8 mouse cellular contexts compared by ENCODE assay signal in the genomic region with DNA sequence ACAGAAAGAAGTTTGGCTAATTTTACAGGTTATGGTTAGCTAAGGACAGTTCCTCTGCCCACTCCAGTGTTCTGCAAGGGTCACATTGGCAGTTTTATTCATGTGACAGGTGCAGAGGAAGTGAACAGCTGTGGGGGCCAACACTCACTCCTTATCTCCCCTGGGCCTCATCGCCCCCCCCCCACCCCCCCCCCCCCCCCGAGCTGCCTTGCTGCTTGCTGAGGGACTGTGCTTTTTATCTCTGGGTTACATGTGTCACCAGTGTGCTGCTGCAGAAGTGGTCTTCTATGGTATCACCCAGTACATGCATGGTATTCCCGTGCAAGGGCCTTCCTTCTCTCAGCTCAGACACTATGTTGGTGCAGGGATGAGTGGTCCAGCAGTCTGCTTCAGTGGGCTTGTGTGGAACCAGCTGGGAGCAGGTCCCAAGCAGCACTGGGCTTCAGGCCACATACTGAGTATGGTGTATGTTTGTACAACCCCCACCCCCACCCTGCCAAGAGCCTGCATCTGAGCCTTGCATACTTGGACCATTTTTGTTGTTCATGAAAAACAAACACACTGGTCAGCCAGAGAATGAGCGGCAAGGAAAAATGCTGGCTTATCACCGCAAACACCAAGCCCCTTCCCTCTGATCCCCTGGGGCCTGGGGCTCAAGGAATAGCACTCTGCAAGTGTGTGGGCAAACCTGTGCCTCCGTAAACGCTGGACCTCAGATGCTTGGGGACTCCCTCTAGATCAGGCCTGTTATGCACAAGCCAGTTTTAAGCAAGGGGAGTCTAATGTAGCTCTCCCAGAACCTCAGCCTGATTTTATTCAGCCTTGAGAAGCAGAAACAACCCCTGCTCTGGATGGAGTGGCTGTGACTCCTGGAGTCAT. TPM values are rescaled to one million over a fixed set of nuclear protein-coding genes. Genes with fewer than 3 reads are reported as not detected.
DNase-seq lines count a peak whose midpoint lies in the region; ATAC-seq and TF ChIP-seq lines count a peak whose summit lies in the region.

No protein-coding gene starts in this region.

- H3K27ac ChIP-seq in hindbrain, embryonic 12.5 days = peak overlapping the region; percentile 81

- H3K27me3 ChIP-seq in G1E (ENCODE audit: insufficient read depth, low read length) = no peaks in the 10 kb centered on the region
- H3K27me3 ChIP-seq in hindbrain, embryonic 12.5 days = no peaks in the 10 kb centered on the region

- DNase-seq in heart, adult 11 months = peak; percentile 91
- DNase-seq in heart, adult 18-20 months = no peak
- DNase-seq in G1E (ENCODE audit: low spot score) = peak; percentile 91
- no peak for DNase-seq in frontal cortex, postnatal 10 days (ENCODE audit: low spot score in 2 of 2)
- DNase-seq in testis, postnatal 10 days (ENCODE audit: low spot score) = no peak

- WGBS in hindbrain, embryonic 12.5 days = 32% methylated on average over 6 of the region's 7 CpGs

- H3K4me3 ChIP-seq in G1E (ENCODE audit: low read depth, low read length) = peak overlapping the region; percentile 36; the same call in 1 of the 2 replicates
- H3K4me3 ChIP-seq in hindbrain, embryonic 12.5 days = no peak overlapping the region

- H3K9ac ChIP-seq in hindbrain, embryonic 12.5 days = peak overlapping the region; percentile 39

- H3K4me1 ChIP-seq in G1E (ENCODE audit: insufficient read depth, low read depth, low read length) = peaks cover 88% of the 10 kb centered on the region
- H3K4me1 ChIP-seq in hindbrain, embryonic 12.5 days = peaks cover 74% of the 10 kb centered on the region

- ATAC-seq in G1E (ENCODE audit: extremely low read depth, insufficient number of reproducible peaks, low FRiP score, poor library complexity, severe bottlenecking) = peak; percentile 81
- ATAC-seq in hindbrain, embryonic 12.5 days (ENCODE audit: low FRiP score) = no peak
- peak; percentile 62 for ATAC-seq in megakaryocyte progenitor cell, adult 5-6 weeks (replicated peaks; ENCODE audit: poor library complexity)
- ATAC-seq in granulocyte monocyte progenitor cell, adult 5-6 weeks (replicated peaks; ENCODE audit: poor library complexity, severe bottlenecking) = no peak

- 0 out of 2 replicates have a peak overlapping the region, but pooled peaks have one; percentile 0 for H3K4me2 ChIP-seq in hindbrain, embryonic 12.5 days (replicated peaks)

- no peaks in the 10 kb centered on the region for H3K9me3 ChIP-seq in G1E (replicated peaks)
- no peaks in the 10 kb centered on the region for H3K9me3 ChIP-seq in hindbrain, embryonic 12.5 days (replicated peaks)

- H3K36me3 ChIP-seq in G1E (replicated peaks) = no peaks in the 10 kb centered on the region
- H3K36me3 ChIP-seq in hindbrain, embryonic 12.5 days = no peaks in the 10 kb centered on the region

- no peak for TF ChIP-seq CTCF in G1E (IDR thresholded peaks at IDR 0.05; ENCODE audit: low read depth, low read length)

RNA-seq across cellular contexts. Expression of a gene that starts 38.2 kb away (rescaled TPM):
- total RNA-seq in heart, adult 18-20 months (2021) = 10 to 100 TPM; 42.9 to 44.4 TPM
- total RNA-seq in G1E (2014; fragmentation: Nextera tagmentation) = 25.3 and 50.3 TPM in 2 replicates
- total RNA-seq in G1E (2017) = 12.8 and 18.3 TPM in 2 replicates
- 16.4 and 18.5 TPM in 2 replicates for polyA plus RNA-seq in G1E (2012)
- 20.2 and 20.3 TPM in 2 replicates for polyA plus RNA-seq in hindbrain, embryonic 12.5 days (2016; fragmentation: Nextera tagmentation; extraction: Ambion mirVana)
- 14.3 and 23.0 TPM in 2 replicates for total RNA-seq in megakaryocyte progenitor cell, adult 5-6 weeks (2015)
- 12.5 and 20.6 TPM in 2 replicates for total RNA-seq in megakaryocyte progenitor cell, adult 5-6 weeks (2017)
- 13.1 and 28.8 TPM in 2 replicates for total RNA-seq in granulocyte monocyte progenitor cell, adult 5-6 weeks (2014; fragmentation: Nextera tagmentation)
- total RNA-seq in granulocyte monocyte progenitor cell, adult 5-6 weeks (2017) = 8.8 and 9.7 TPM in 2 replicates

RNA-seq across cellular contexts. Expression of a gene that starts 38.7 kb away (rescaled TPM):
- 100 to 1,000 TPM; 123 to 141 TPM for total RNA-seq in heart, adult 18-20 months (2021)
- total RNA-seq in G1E (2014; fragmentation: Nextera tagmentation) = 51.1 and 59.0 TPM in 2 replicates
- 36.7 and 53.7 TPM in 2 replicates for total RNA-seq in G1E (2017)
- polyA plus RNA-seq in G1E (2012) = 25.2 and 47.5 TPM in 2 replicates
- polyA plus RNA-seq in hindbrain, embryonic 12.5 days (2016; fragmentation: Nextera tagmentation; extraction: Ambion mirVana) = 58.4 and 60.3 TPM in 2 replicates
- 42.8 and 55.1 TPM in 2 replicates for total RNA-seq in megakaryocyte progenitor cell, adult 5-6 weeks (2015)
- 42.3 and 47.1 TPM in 2 replicates for total RNA-seq in megakaryocyte progenitor cell, adult 5-6 weeks (2017)
- 40.4 and 48.4 TPM in 2 replicates for total RNA-seq in granulocyte monocyte progenitor cell, adult 5-6 weeks (2014; fragmentation: Nextera tagmentation)
- 34.1 and 34.6 TPM in 2 replicates for total RNA-seq in granulocyte monocyte progenitor cell, adult 5-6 weeks (2017)

RNA-seq across cellular contexts. Expression of a gene that starts 40.0 kb away (rescaled TPM):
- 10 to 100 TPM; 13.1 to 15.1 TPM for total RNA-seq in heart, adult 18-20 months (2021)
- total RNA-seq in G1E (2014; fragmentation: Nextera tagmentation) (53.7 and 64.0 TPM in 2 replicates), G1E (2017) (188 and 239 TPM in 2 replicates)
- polyA plus RNA-seq in G1E (2012) = 137 and 154 TPM in 2 replicates
- 105 and 119 TPM in 2 replicates for polyA plus RNA-seq in hindbrain, embryonic 12.5 days (2016; fragmentation: Nextera tagmentation; extraction: Ambion mirVana)
- total RNA-seq in megakaryocyte progenitor cell, adult 5-6 weeks (2015) = 0.20 and 1.2 TPM in 2 replicates
- total RNA-seq in megakaryocyte progenitor cell, adult 5-6 weeks (2017) = 0.83 and 7.9 TPM in 2 replicates
- total RNA-seq in granulocyte monocyte progenitor cell, adult 5-6 weeks (2014; fragmentation: Nextera tagmentation) = 1.8 and 1.9 TPM in 2 replicates
- total RNA-seq in granulocyte monocyte progenitor cell, adult 5-6 weeks (2017) = 0.21 and 2.8 TPM in 2 replicates

RNA-seq across cellular contexts. Expression of a gene that starts 40.0 kb away (rescaled TPM):
- total RNA-seq in heart, adult 18-20 months (2021) = 100 to 1,000 TPM; 170 to 176 TPM
- total RNA-seq in G1E (2014; fragmentation: Nextera tagmentation) (87.0 and 88.7 TPM in 2 replicates), G1E (2017) (40.7 and 47.9 TPM in 2 replicates)
- polyA plus RNA-seq in G1E (2012) = 37.3 and 42.8 TPM in 2 replicates
- polyA plus RNA-seq in hindbrain, embryonic 12.5 days (2016; fragmentation: Nextera tagmentation; extraction: Ambion mirVana) = 48.2 and 50.5 TPM in 2 replicates
- 20.5 and 21.7 TPM in 2 replicates for total RNA-seq in megakaryocyte progenitor cell, adult 5-6 weeks (2015)
- total RNA-seq in megakaryocyte progenitor cell, adult 5-6 weeks (2017) = 7.6 and 8.6 TPM in 2 replicates
- 20.3 and 30.5 TPM in 2 replicates for total RNA-seq in granulocyte monocyte progenitor cell, adult 5-6 weeks (2014; fragmentation: Nextera tagmentation)
- 5.4 and 8.8 TPM in 2 replicates for total RNA-seq in granulocyte monocyte progenitor cell, adult 5-6 weeks (2017)

Comparison
In these comparisons a context has a peak if more than half of its experiments do, and no peak if none do; other contexts are left out.
1. DNase-seq: peak in heart, adult 11 months (single experiment) and G1E (single experiment); none in heart, adult 18-20 months (0 of 2), frontal cortex, postnatal 10 days (0 of 2) and testis, postnatal 10 days (single experiment).
2. ATAC-seq: peak in G1E (single experiment) and megakaryocyte progenitor cell, adult 5-6 weeks (single experiment); none in hindbrain, embryonic 12.5 days (single experiment) and granulocyte monocyte progenitor cell, adult 5-6 weeks (single experiment).